Mouse (Mus musculus) bone marrow macrophage, adult 2 months (primary cell): Measurements from ENCODE around the gene Zfp512b. TPM values are rescaled to one million over a fixed set of nuclear protein-coding genes. Genes with fewer than 3 reads are reported as not detected.
A peak's percentile ranks its signal among the peaks of the same experiment; 100 is the strongest.

Source experiments
- H3K27ac ChIP-seq: 2 replicates; pipeline ENCODE4 v1.5.1; 2012; ENCODE audit warnings: low read depth, low read length; ENCODE audit not compliant: insufficient read depth
- H3K4me1 ChIP-seq: 2 replicates; pipeline ENCODE4 v1.6.1; 2012; ENCODE audit warnings: low read length; ENCODE audit not compliant: control insufficient read depth, insufficient read depth
- H3K4me3 ChIP-seq: 2 replicates; pipeline ENCODE4 v1.5.1; 2012; ENCODE audit warnings: mild to moderate bottlenecking, low read length, moderate library complexity; ENCODE audit not compliant: insufficient read depth
- CTCF ChIP-seq: IDR thresholded peaks from 2 replicates; pipeline ENCODE4 v1.5.1; 2012; ENCODE audit warnings: low read depth, mild to moderate bottlenecking, low read length, moderate library complexity
- POLR2A ChIP-seq: IDR thresholded peaks from 2 replicates; pipeline ENCODE4 v1.6.1; 2012; ENCODE audit warnings: mild to moderate bottlenecking, low read depth, low read length, borderline replicate concordance
- polyA plus RNA-seq: library from polyadenylated mRNA; stranded (reverse); fragments of >200 nt; gene quantifications from 2 replicates; pipeline ENCODE4 v1.2.4, GENCODE M21; 2012; ENCODE audit not compliant: missing spikeins, insufficient read depth, insufficient read length

Zfp512b gene
- polyA plus RNA-seq, 1 experiment = 18.6 TPM

- Histone ChIP-seq H3K4me1 (peaks cover 16% of the 10 kb centered on the region), H3K27ac (no peak overlapping the region), H3K4me3 (peak overlapping the region; percentile 80)
These were observed 7.7 kb upstream of the Zfp512b start for GRCm38 (mm10) chr2:181600226-181600758.

GRCm38 (mm10) chr2:181598454-181599351 is 6.1 kb upstream of the Zfp512b start, which contains the start of gene Samd10:
Gene Samd10 (minus strand): TSS chr2:181599212.
- peaks cover 18% of the 10 kb centered on the region for H3K4me1 ChIP-seq
- peak within 1 kb of the TSS; percentile 63 for H3K4me3 ChIP-seq
- peak within 1 kb of the TSS; percentile 22 for H3K27ac ChIP-seq
- no peak for TF ChIP-seq CTCF
- no peak for TF ChIP-seq POLR2A

More at GRCm38 (mm10) chr2:181600226-181600758, 7.7 kb upstream of the Zfp512b start:
- no peak for TF ChIP-seq POLR2A
- no peak for TF ChIP-seq CTCF

- peaks cover 21% of the 10 kb centered on the region for H3K4me1 ChIP-seq
These were observed 4.9 kb upstream of the Zfp512b start for GRCm38 (mm10) chr2:181597378-181598061.

GRCm38 (mm10) chr2:181596221-181596960 is 3.8 kb upstream of the Zfp512b start:
- Histone ChIP-seq H3K4me3 (no peak overlapping the region), H3K4me1 (peaks cover 17% of the 10 kb centered on the region), H3K27ac (no peak overlapping the region)
- TF ChIP-seq CTCF = no peak
- TF ChIP-seq POLR2A = no peak

More at GRCm38 (mm10) chr2:181597378-181598061, 4.9 kb upstream of the Zfp512b start:
- no peak overlapping the region for H3K27ac ChIP-seq
- TF ChIP-seq CTCF (no peak), POLR2A (no peak)
- no peak overlapping the region for H3K4me3 ChIP-seq

GRCm38 (mm10) chr2:181594946-181595696 is 2.5 kb upstream of the Zfp512b start:
- no peak overlapping the region for H3K4me3 ChIP-seq
- no peak overlapping the region for H3K27ac ChIP-seq
- peaks cover 19% of the 10 kb centered on the region for H3K4me1 ChIP-seq
- TF ChIP-seq POLR2A (no peak), CTCF (peak; percentile 55)

GRCm38 (mm10) chr2:181593937-181594336 is 1.3 kb upstream of the Zfp512b start:
- TF ChIP-seq POLR2A (no peak), CTCF (no peak)
- peaks cover 19% of the 10 kb centered on the region for H3K4me1 ChIP-seq
- no peak overlapping the region for H3K4me3 ChIP-seq
- H3K27ac ChIP-seq = no peak overlapping the region

- TF ChIP-seq POLR2A = no peak
- no peak for TF ChIP-seq CTCF
- peaks cover 16% of the 10 kb centered on the region for H3K4me1 ChIP-seq
- peak overlapping the region; percentile 82 for H3K4me3 ChIP-seq
- H3K27ac ChIP-seq = peak overlapping the region; percentile 43
These were observed 429 bp upstream of the Zfp512b start for GRCm38 (mm10) chr2:181593042-181593421.

- peak within 1 kb of the TSS; percentile 43 for H3K27ac ChIP-seq
These were observed 996 bp downstream of the Zfp512b start, which contains the start of gene Prpf6 for GRCm38 (mm10) chr2:181591528-181592085. Gene Prpf6 (plus strand): TSS chr2:181591868.

More at GRCm38 (mm10) chr2:181591528-181592085, 996 bp downstream of the Zfp512b start, which contains the start of gene Prpf6:
- peaks cover 9% of the 10 kb centered on the region for H3K4me1 ChIP-seq
- H3K4me3 ChIP-seq = peak within 1 kb of the TSS; percentile 82
- TF ChIP-seq POLR2A (no peak), CTCF (no peak)
